Mouse (Mus musculus): ENCODE results near the gene Asap2. TPM values are rescaled to one million over a fixed set of nuclear protein-coding genes. Genes with fewer than 3 reads are reported as not detected.
"Not testable (repeated sequence)": the region's sequence is repeated elsewhere in the genome, so short reads cannot be mapped to it uniquely, and the experiment has no call there.

The Asap2 gene
- total and polyA plus RNA-seq, 3 experiments, result 0.46 to 1.9 TPM; not detected in 1

GRCm38 (mm10) chr12:21075731-21076130, 85.5 kb downstream of the Asap2 start:
- H3K79me2 ChIP-seq (ENCODE audit: control insufficient read depth, insufficient read depth, low read length, poor library complexity); H3K4me1 ChIP-seq (ENCODE audit: control insufficient read depth in 1 of 2, insufficient read depth in 2 of 2, low read length in 2 of 2); H3K27ac ChIP-seq (ENCODE audit: control insufficient read depth, low read depth, low read length); H3K4me3 ChIP-seq (ENCODE audit: control insufficient read depth in 1 of 2, insufficient read depth in 1 of 2, low read depth in 2 of 2, low read length in 2 of 2); H3K27me3 ChIP-seq (ENCODE audit: control insufficient read depth in 1 of 2, insufficient read depth in 2 of 2, low read length in 2 of 2); H3K36me3 ChIP-seq (ENCODE audit: control insufficient read depth in 1 of 2, insufficient read depth in 2 of 2, low read length in 2 of 2); H3K9me3 ChIP-seq (replicated peaks; ENCODE audit: insufficient read depth, low read length); H3K9ac ChIP-seq (ENCODE audit: control insufficient read depth, low read depth, low read length, poor library complexity, severe bottlenecking): not testable (repeated sequence)
- DNase-seq (ENCODE audit: low read depth, low spot score), result peak; percentile 59
- TF ChIP-seq SMC3 (IDR thresholded peaks at IDR 0.05; ENCODE audit: low read depth, low read length) (peak; percentile 45), RAD21 (IDR thresholded peaks at IDR 0.05; ENCODE audit: low read depth, low read length) (peak; percentile 45), ZC3H11A (IDR thresholded peaks at IDR 0.05; ENCODE audit: low read depth, low read length) (peak; percentile 26; the same call in 1 of the 2 replicates), CTCF (IDR thresholded peaks at IDR 0.05 in 2 of 3, conservative IDR thresholded peaks at IDR 0.05 in 1 of 3; ENCODE audit: control insufficient read depth in 1 of 3, insufficient read depth in 1 of 3, low read depth in 2 of 3, low read length in 3 of 3, poor library complexity in 1 of 3, severe bottlenecking in 1 of 3) (peak in 2 of 3 experiments; percentile 27 to 47; a peak in 3 of 6 replicates)

GRCm38 (mm10) chr12:21090168-21090567, 99.9 kb downstream of the Asap2 start:
- not testable (repeated sequence) for H3K9ac ChIP-seq (ENCODE audit: control insufficient read depth, low read depth, low read length, poor library complexity, severe bottlenecking); H3K36me3 ChIP-seq (ENCODE audit: control insufficient read depth in 1 of 2, insufficient read depth in 2 of 2, low read length in 2 of 2); H3K4me1 ChIP-seq (ENCODE audit: control insufficient read depth in 1 of 2, insufficient read depth in 2 of 2, low read length in 2 of 2); H3K4me3 ChIP-seq (ENCODE audit: control insufficient read depth in 1 of 2, insufficient read depth in 1 of 2, low read depth in 2 of 2, low read length in 2 of 2); H3K27ac ChIP-seq (ENCODE audit: control insufficient read depth, low read depth, low read length); H3K9me3 ChIP-seq (replicated peaks; ENCODE audit: insufficient read depth, low read length); H3K27me3 ChIP-seq (ENCODE audit: control insufficient read depth in 1 of 2, insufficient read depth in 2 of 2, low read length in 2 of 2); H3K79me2 ChIP-seq (ENCODE audit: control insufficient read depth, insufficient read depth, low read length, poor library complexity)
- DNase-seq (ENCODE audit: low read depth, low spot score), result peak; percentile 42
- TF ChIP-seq SMC3 (IDR thresholded peaks at IDR 0.05; ENCODE audit: low read depth, low read length) (peak; percentile 48), CTCF (IDR thresholded peaks at IDR 0.05 in 2 of 3, conservative IDR thresholded peaks at IDR 0.05 in 1 of 3; ENCODE audit: control insufficient read depth in 1 of 3, insufficient read depth in 1 of 3, low read depth in 2 of 3, low read length in 3 of 3, poor library complexity in 1 of 3, severe bottlenecking in 1 of 3) (peak; percentile 13 to 41 (median 17); a peak in 4 of 6 replicates), RAD21 (IDR thresholded peaks at IDR 0.05; ENCODE audit: low read depth, low read length) (peak; percentile 24), ZC3H11A (IDR thresholded peaks at IDR 0.05; ENCODE audit: low read depth, low read length) (peak; percentile 6; the same call in 1 of the 2 replicates)

DNA sequence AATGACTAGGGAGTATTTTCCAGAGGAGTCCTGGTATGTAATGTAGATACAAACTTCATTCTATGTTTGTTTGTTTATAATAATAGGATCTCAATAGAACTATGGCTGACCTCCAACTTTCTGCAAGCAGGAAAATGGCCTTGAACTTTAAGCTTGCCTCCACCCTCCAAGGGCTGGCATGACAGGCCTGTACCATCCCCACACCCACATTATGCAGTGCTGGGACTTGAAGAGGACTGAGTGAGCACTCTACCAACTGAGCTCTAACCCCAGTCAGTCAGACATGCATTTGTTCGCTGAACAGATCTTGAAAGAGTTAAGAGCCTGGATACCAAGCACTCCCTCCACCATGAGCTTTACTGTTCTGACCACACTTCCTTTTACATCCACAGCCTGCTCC, 102.2 kb downstream of the Asap2 start:
- not testable (repeated sequence) for H3K9ac ChIP-seq (ENCODE audit: control insufficient read depth, low read depth, low read length, poor library complexity, severe bottlenecking); DNase-seq (ENCODE audit: low read depth, low spot score); H3K27ac ChIP-seq (ENCODE audit: control insufficient read depth, low read depth, low read length); H3K27me3 ChIP-seq (ENCODE audit: control insufficient read depth in 1 of 2, insufficient read depth in 2 of 2, low read length in 2 of 2); H3K4me3 ChIP-seq (ENCODE audit: control insufficient read depth in 1 of 2, insufficient read depth in 1 of 2, low read depth in 2 of 2, low read length in 2 of 2); H3K36me3 ChIP-seq (ENCODE audit: control insufficient read depth in 1 of 2, insufficient read depth in 2 of 2, low read length in 2 of 2); H3K79me2 ChIP-seq (ENCODE audit: control insufficient read depth, insufficient read depth, low read length, poor library complexity); H3K4me1 ChIP-seq (ENCODE audit: control insufficient read depth in 1 of 2, insufficient read depth in 2 of 2, low read length in 2 of 2); H3K9me3 ChIP-seq (replicated peaks; ENCODE audit: insufficient read depth, low read length)

DNA sequence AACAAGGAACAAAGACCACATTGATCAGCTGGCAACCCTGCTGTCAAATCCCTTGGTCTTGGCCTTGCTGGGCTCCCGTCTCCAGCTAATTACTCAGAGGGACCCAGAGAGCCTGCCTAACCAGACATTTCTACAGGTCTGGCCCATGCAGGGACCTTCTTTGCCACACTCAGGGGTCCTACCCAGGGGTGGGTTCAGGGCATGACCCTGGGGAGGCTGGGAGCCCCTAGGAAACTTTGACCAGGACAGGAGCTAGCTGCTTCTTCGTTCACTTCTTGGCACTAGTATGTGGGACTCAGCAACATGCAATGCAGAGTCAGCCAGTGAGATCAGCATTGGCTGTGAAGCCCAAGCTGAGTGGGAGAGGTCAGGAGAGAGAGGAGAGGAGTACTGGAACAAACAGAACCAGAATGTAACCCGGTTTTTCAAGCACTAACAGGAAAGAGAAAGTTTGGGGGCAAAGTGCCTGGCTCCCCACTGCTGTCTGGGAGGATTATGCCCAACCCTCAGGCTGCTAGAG, 107.6 kb downstream of the Asap2 start:
- not testable (repeated sequence) for H3K27ac ChIP-seq (ENCODE audit: control insufficient read depth, low read depth, low read length); H3K27me3 ChIP-seq (ENCODE audit: control insufficient read depth in 1 of 2, insufficient read depth in 2 of 2, low read length in 2 of 2)

More for the DNA sequence above, 107.6 kb downstream of the Asap2 start:
- DNase-seq (ENCODE audit: low read depth, low spot score); H3K79me2 ChIP-seq (ENCODE audit: control insufficient read depth, insufficient read depth, low read length, poor library complexity); H3K9ac ChIP-seq (ENCODE audit: control insufficient read depth, low read depth, low read length, poor library complexity, severe bottlenecking); H3K36me3 ChIP-seq (ENCODE audit: control insufficient read depth in 1 of 2, insufficient read depth in 2 of 2, low read length in 2 of 2); H3K9me3 ChIP-seq (replicated peaks; ENCODE audit: insufficient read depth, low read length); H3K4me3 ChIP-seq (ENCODE audit: control insufficient read depth in 1 of 2, insufficient read depth in 1 of 2, low read depth in 2 of 2, low read length in 2 of 2); H3K4me1 ChIP-seq (ENCODE audit: control insufficient read depth in 1 of 2, insufficient read depth in 2 of 2, low read length in 2 of 2): not testable (repeated sequence)

Measured in MEL (cell line).